Mouse (Mus musculus) urinary bladder, postnatal 25 days (tissue): ENCODE results near the gene Hmg20a.
"Not testable (repeated sequence)": the region's sequence is repeated elsewhere in the genome, so short reads cannot be mapped to it uniquely, and the experiment has no call there.

ENCODE experiments used
- DNase-seq: peaks from one replicate; pipeline ENCODE4 v3.0.0; 2022; ENCODE audit warnings: low spot score

Hmg20a gene

GRCm38 (mm10) chr9:56417948-56418737 lies at the start of gene Hmg20a, which contains the start of gene Peak1:
Gene Hmg20a, plus strand, starts transcription at chr9:56418609.
Gene Peak1, minus strand, starts transcription at chr9:56418067.
- DNase-seq: peak; percentile 99

GRCm38 (mm10) chr9:56368814-56369213 lies 49.6 kb upstream of the Hmg20a start:
- no peak for DNase-seq

- DNase-seq: no peak
Observed at GRCm38 (mm10) chr9:56370710-56371109, 47.7 kb upstream of the Hmg20a start.

- DNase-seq: no peak
Observed at GRCm38 (mm10) chr9:56374401-56374800, 44.0 kb upstream of the Hmg20a start.

- no peak for DNase-seq
Observed at GRCm38 (mm10) chr9:56382786-56383185, 35.6 kb upstream of the Hmg20a start.

- no peak for DNase-seq
Observed at GRCm38 (mm10) chr9:56392857-56393256, 25.6 kb upstream of the Hmg20a start.

GRCm38 (mm10) chr9:56396306-56396705 lies 22.1 kb upstream of the Hmg20a start:
- no peak for DNase-seq

GRCm38 (mm10) chr9:56404619-56405018 lies 13.8 kb upstream of the Hmg20a start:
- DNase-seq: no peak

GRCm38 (mm10) chr9:56409928-56410327 lies 8.5 kb upstream of the Hmg20a start:
- no peak for DNase-seq

- no peak for DNase-seq
Observed at GRCm38 (mm10) chr9:56412716-56413115, 5.7 kb upstream of the Hmg20a start.

- no peak for DNase-seq
Observed at GRCm38 (mm10) chr9:56414322-56414721, 4.1 kb upstream of the Hmg20a start.

- no peak for DNase-seq
Observed at GRCm38 (mm10) chr9:56415393-56415792, 3.0 kb upstream of the Hmg20a start.

GRCm38 (mm10) chr9:56415935-56416607 lies 2.3 kb upstream of the Hmg20a start:
- DNase-seq: no peak

GRCm38 (mm10) chr9:56417415-56417947 lies 928 bp upstream of the Hmg20a start:
- peak; percentile 82 for DNase-seq

GRCm38 (mm10) chr9:56418738-56419239 lies 380 bp downstream of the Hmg20a start:
- DNase-seq: peak; percentile 40

- DNase-seq: no peak
Observed at GRCm38 (mm10) chr9:56420236-56420635, 1.8 kb downstream of the Hmg20a start.

- no peak for DNase-seq
Observed at GRCm38 (mm10) chr9:56420892-56421601, 2.6 kb downstream of the Hmg20a start.

- no peak for DNase-seq
Observed at GRCm38 (mm10) chr9:56421991-56422390, 3.6 kb downstream of the Hmg20a start.

GRCm38 (mm10) chr9:56424861-56425260 lies 6.5 kb downstream of the Hmg20a start:
- DNase-seq: no peak

GRCm38 (mm10) chr9:56435821-56436526 lies 17.6 kb downstream of the Hmg20a start:
- no peak for DNase-seq

- DNase-seq: not testable (repeated sequence)
Observed at GRCm38 (mm10) chr9:56437300-56437892, 19.0 kb downstream of the Hmg20a start.
